Mouse (Mus musculus): ENCODE results near the gene 4933427I04Rik. TPM values are rescaled to one million over a fixed set of nuclear protein-coding genes. Genes with fewer than 3 reads are reported as not detected.
A peak's percentile ranks its signal among the peaks of the same experiment; 100 is the strongest.

Gene 4933427I04Rik
- not detected in 2 replicates for total RNA-seq (2021)
- long read RNA-seq, experiment 1: 0 reads
- long read RNA-seq, experiment 2: 0 reads

DNA sequence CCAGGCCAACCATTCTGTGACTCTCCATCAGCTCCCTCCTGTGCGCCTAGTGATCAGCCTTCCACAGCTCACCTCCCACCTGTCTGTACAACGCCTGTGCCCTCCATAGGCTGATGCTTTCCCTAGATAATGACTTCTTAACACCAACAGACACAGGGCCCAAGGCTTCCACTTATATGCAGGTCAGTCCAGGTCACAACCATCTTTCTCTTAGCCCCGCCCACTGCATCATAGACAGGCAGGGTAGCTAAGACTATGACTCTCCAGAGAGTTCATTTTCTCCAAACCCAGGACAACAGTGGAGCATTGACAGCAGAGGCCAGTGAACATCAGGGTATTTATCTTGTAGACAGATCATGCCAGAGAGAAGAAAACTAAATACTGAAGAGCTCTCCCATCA is at the start of gene 4933427I04Rik:
Gene 4933427I04Rik (plus strand): TSS at position 301 of the 400 bp plus-strand sequence.
- no peak for DNase-seq

DNA sequence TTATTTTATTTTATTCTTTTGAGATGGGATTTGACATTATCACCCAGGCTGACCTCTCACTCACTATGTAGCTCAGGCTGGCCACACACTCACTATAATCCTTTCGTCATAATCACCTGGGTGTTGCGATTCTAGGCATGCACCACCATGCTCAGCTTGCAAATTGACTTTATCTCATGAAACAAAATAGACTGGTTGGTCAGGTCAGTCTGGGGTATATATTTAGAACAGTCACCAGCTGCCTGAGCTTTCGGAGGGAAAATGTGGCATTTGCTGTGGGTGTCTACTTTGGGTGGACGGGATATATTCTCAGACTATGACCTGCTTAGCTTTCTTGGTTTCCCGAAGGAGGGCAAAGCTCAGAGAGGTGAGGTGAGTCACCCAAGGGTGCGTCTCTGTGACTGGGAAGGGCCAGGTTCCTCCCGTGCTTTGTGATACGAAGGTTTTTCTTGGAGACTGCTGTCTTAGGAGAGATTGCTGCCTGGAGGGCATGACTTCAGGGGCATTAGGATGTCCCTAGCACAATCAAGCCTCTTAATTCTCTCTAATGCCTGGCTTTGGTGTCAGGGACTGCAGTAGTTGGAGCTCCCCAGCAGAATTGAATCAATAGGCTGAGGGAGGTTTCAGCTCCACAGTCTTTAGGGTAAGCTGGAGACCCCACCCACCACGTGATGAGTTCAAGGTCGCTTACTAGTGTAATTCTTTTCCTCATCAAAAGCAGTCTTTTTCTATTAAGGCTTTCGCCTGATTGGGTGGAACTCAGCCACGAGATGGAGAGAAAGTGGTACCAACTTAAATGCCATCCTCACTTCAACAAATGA is 48.8 kb upstream of the 4933427I04Rik start:
- DNase-seq: no peak

DNA sequence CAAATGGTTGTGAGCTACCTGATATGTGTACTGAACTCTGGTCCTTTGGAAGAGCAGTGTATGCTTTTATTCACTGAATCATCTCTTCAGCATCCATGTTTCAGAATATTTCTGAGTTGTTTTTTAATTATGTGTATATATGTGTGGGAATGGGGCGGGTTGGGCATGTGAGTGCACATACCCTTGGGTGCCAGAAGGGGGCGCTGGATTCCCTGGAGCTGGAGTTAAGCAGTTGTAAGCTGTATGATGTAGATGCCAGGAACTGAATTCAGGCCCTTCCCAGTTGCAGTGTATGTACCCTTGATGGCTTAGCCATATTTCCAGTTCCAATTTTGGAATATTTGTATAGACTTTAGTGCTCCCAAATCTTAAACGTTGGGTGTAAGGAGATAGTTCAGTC is 47.0 kb upstream of the 4933427I04Rik start:
- no peak for DNase-seq

DNA sequence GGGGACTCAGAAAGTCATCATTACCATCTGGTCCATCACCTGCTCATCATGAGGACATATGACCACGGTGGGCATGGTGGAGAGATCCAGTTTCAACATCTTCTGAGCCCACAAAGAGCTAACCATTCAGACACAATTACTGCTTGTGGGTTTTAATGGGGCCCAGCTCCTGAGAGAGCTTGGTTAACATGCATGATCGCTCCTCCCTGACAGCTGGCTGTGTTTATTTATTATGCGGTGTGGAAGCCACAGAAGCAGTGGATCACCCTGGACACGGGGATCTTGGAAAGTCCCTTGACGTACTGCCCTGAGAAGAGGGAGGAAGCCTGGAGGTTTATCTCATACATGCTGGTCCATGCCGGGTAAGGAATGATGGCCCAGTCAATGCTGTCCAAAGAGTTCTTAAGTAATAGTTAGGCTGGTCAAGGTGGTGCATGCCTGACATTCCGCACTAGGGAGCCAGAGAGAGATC is 45.4 kb upstream of the 4933427I04Rik start:
- DNase-seq: no peak

DNA sequence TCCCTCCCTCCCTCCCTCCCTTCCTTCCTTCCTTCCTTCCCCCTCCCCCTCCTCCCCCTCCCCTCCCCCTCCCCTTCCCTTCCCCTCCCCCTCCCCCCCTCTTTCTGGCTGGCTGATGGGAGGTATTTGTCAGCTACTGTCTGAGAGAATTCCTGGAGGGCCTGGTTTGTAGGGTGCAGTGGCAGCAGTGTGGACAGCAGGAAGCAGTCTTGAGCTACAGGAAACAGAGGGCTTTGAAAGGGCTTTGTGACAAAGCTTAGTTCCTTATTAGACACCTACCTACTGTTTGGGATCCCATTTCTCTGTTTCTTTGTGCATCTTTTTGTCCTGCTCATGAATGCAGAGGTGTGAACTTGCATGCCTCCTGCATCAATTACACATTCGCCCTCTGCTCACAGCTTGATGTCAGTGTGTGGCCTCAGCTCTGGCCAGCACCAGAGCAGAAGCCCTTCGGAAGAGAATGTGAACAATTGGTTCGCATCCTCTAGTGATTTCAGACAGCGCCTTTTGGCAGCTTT is 40.3 kb upstream of the 4933427I04Rik start:
- peak; percentile 47 for DNase-seq

DNA sequence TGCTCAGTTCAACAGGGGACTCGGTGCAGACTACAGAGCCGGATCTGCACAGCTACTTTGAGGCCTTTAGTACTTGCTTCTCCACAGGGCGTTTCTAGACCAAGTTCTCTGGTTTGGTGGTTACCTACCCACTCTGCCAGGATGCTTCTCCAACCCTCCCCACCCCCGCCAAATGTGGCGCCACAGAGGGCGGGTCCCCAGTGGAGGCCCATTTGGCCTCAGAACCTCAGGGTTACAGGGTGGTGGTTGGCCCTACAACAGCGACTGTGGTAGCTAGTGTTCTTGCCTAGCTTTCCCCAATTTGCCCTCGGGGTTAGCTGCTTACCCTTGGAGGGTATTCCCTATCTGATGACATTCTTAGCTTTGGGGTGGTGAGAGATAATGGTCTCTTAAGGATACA is 17.4 kb upstream of the 4933427I04Rik start:
- no peak for DNase-seq

DNA sequence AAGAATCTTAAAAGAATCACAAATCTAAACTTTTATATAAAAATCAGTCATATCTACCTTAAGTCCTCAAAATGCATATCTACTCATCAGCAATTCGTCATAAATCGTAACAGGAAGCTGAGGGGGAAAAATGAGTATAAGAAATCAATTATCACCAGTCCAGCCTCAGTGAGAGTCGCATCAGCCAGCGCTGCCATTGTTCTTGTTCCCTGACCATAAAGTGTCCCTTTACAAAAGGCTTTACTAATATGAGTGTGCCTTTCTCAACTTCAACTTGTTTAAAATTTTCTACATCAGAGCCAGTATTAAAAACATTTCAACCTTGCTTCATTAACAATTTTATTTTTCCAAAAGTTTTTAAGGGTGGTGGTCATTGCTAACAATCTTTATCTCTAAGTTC is 2.6 kb upstream of the 4933427I04Rik start:
- DNase-seq: no peak

DNA sequence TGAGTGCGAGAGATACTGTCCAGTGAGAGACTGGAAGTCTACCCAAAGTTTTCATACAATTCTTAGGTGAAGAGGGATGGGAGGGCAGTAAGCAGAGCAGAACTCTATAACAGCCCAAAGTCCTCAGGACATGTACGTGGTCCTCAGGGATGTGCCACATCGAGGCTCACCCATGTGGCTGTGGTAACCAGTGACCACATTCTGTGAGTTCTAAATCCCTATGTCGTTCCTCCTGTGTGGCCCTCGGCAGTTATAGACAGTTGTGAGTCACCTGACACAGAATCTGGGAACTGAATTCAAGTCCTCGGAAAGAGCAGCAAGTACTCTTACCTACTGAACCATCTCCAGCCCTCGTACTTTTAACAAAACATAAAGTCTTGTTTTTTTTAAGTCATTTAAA is 1.4 kb upstream of the 4933427I04Rik start:
- no peak for DNase-seq

DNA sequence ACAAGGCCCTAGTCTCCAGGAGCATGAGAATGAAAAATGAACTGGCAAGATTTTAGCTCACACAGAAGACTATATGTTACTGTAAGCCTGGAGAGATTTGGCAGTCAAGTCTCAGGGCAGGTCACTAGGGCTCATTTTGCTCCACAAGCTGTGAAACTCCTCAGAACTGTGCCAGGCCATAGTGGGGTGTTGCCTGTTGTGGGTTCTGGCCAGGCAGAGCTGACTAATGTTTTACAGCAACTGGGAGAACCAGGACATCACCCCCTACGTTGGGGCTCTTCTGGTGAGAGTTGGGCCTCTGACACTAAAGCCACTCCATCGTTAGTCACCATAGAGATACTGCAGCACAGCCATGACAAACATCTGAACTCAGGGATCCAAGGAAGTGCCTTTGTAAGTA is 324 bp downstream of the 4933427I04Rik start:
- DNase-seq: no peak

DNA sequence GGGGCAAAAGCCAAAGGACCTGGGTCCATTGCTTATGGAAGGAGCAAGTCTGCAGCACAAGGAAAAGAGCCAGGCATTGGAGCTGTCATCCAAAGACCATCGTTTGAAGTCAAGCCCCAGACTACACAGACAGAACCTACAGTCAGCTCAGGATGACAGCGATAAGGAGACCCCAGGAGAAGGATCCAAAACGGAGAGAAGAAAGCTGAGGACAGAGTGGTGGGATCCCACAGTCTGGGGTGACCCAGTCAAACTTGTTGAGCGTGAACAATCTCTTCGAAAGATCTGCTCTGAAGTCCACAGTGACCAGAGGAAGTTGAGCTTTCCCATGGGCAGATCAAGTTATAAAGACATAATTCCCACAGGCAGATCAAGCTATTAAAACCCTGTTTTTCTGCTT is 1.1 kb downstream of the 4933427I04Rik start:
- no peak for DNase-seq

DNA sequence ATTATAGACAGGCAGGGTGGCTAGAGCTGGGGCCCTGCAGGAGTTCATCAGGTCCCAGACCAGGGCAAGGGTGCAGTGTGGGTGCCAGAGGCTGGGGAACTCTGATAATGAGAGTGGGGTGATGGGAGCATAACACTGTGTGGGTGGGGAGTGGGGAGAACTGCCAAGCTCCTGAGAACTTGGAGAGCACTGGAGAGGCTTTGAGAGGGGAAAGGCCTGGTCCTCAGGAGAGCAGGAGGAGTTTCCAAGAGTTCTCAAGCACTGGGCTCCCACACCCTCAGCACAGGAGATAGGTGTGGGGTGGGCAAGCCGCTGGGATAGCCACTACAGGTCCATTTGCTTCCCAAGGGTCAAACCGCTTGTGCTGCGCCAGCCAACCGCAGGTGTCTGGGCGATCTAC is 34.2 kb downstream of the 4933427I04Rik start:
- no peak for DNase-seq

DNA sequence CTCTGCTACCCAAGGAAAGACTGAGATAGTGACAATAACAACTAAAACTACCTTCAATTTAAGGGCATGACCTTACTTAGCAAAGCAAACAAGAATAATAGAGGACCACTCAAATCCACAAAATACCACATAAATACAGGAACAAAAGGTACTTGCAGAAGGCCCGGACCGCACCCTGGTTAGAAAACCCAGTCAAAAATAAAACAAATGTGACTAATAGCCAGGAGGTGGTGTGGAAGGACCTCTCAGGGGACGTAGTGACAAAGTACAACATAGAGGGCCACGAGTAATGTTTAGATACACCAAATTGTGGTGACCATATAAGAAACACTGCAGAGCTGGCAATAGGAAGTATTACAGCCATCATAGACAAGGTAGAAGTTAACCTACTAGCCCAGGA is 34.8 kb downstream of the 4933427I04Rik start:
- DNase-seq: no peak

DNA sequence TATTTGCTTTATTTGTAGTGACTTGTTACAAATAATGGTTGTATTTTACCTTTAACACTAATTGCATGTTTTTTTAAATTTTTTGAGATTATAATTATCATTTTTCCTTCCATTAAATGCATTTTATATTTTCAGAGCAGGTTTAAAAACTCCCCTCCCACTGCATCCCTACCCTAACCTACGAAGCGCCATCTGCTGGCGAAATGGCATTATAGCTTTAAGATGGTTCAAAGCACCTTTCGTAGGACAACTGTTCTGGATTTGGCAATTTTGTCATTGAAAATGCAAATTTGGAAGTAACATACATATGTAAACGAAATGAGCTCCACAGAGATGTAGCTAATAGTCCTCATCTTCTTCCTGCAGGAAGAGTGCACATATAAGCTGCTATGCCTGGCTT is 39.2 kb downstream of the 4933427I04Rik start:
- DNase-seq: peak; percentile 76

DNA sequence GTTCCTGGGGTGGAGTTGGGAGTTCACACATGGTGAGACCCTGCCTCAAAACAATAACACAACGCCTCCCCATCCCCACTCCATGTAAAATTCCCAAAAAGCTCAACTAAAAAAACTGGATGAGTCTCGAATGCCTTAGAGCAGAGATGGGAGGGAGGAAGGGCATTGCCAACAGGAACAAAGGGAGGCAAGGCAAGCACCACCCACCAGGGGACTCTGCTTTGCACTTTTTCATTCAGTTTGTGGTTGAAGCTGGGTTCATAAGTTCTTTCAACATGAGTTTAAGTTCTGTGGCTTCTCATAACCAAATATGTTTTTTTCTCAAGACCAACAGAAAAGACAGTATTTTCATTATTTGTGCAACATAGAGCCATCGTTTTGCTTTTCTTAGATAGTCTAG is 44.0 kb downstream of the 4933427I04Rik start:
- no peak for DNase-seq

DNA sequence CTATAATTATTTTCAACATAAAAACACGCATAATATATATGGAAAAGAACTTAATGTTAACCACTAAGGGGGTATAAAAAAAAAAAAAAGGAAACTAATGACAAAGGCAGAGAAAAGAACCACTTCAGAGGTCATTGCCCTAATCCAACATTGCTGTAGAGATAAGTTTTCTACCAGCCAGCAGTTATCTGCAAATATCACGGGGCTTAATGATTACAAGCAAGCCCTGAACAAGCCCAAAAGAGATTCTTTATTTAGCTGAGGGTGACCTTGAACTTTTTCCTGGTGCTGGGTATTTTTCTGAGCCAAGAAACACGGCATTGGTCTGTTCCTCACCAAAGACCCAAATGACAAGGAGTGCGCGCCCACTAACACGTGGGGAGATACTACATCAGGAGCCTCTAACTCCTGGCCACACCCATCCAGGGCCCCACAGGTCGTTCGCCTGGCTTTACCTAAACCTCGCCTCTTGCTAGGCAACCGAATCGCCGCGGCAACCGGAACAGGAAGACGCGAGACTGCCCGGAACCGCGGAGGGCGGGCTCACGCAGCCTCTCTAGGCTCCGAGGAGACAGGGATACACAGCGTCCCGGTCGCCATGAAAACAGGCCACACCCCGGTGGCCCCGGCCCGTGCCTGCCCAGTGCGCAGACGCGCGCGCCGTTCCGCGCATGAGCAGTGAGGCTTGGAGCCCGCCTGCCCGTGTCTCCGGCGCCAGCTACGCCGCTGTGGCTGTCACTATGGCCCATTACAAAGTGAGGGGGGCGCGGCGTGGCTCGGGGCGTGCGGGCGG is 45.0 kb downstream of the 4933427I04Rik start, which contains the start of gene Mycbp:
Gene Mycbp (plus strand): TSS at position 500 of the 793 bp plus-strand sequence.
- DNase-seq: peak; percentile 100

DNA sequence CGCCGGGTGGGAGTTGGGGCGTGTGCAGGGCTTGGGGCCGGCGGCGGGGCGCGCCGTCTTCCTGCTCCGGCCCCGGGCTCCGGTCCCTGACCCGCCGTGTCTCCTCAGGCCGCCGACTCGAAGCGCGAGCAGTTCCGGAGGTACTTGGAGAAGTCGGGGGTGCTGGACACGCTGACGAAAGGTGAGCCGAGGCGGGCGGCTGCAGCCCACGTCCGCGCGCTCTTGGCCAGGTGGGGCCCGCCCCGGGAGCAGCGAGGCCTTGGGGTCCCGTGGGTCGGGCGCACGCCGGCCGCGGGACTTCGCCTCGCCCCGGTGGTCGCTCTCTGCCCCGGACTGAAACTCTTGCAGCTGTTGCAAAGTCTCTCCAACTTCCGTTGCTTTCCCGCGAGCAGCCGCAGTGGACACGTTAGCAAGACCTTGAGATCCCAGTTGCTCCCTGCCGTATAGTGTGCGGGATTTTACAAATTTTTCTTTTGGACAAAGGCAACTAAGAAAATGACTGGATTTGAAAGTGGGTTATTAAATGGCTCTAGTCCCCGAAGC is 45.7 kb downstream of the 4933427I04Rik start:
- peak; percentile 53 for DNase-seq

DNA sequence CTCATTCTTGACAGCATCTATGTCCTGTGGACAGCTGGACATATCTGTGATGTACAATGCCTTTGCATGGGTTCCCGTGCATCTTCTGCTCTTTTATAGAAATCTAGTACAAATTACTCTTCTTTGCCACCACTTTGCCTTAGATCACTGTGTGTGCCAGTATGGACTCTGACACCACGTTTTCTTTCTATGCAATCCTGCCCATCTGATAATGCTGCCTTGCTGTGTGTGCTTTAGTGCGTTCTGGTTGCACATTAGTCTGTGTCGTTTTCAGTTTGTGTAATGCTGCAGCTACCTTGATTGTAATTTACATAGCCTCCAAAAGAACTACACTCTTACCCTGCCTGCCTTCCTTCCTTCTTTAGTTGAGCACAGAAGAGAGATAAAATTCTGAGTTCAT is 52.0 kb downstream of the 4933427I04Rik start:
- no peak for DNase-seq

DNA sequence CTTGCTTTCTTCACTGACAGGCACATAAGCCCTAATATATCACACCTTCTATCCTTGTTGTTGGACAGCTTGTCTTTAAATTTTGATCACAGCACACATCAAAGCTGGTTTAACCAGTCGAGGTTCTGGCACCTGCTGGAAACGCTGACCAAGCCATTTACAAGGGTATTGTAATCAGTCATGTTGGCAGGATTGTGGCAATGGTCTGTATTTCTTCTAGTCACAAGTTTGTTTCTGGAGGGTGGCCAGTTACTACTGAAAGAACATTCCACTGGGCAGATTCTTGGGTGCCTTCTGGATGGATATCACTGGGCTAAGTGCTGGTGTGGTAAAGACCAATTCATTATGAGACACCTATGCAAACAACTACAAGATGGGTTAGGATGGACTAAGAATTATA is 53.0 kb downstream of the 4933427I04Rik start:
- peak; percentile 66 for DNase-seq

Data from adrenal gland, postnatal 14 days (tissue).